Mouse (Mus musculus) midbrain, embryonic 13.5 days (tissue): ENCODE results near the gene Id1. TPM values are rescaled to one million over a fixed set of nuclear protein-coding genes. Genes with fewer than 3 reads are reported as not detected.
A peak's percentile ranks its signal among the peaks of the same experiment; 100 is the strongest.

Experiments used
- ATAC-seq: fragments of 200-750 bp; cut with Nextera tagmentation; 2 replicates; pipeline ENCODE4 v1.8.0; 2017; ENCODE audit warnings: mild to moderate bottlenecking, moderate TSS enrichment, moderate library complexity
- H3K27ac ChIP-seq: fragments of 300-500 bp; sonication (generic); 2 replicates; pipeline ENCODE4 v1.5.1; 2015; ENCODE audit warnings: inconsistent platforms, mild to moderate bottlenecking, moderate library complexity
- H3K27me3 ChIP-seq: fragments of 300-500 bp; sonication (generic); 2 replicates; pipeline ENCODE4 v1.6.1; 2015; ENCODE audit warnings: mild to moderate bottlenecking, inconsistent platforms
- H3K36me3 ChIP-seq: fragments of 300-500 bp; sonication (generic); 2 replicates; pipeline ENCODE4 v1.6.1; 2015; ENCODE audit warnings: mild to moderate bottlenecking, inconsistent platforms
- H3K4me1 ChIP-seq: fragments of 300-500 bp; sonication (generic); replicated peaks from 2 replicates; pipeline ENCODE4 v1.6.1; 2015; ENCODE audit warnings: inconsistent platforms
- H3K4me2 ChIP-seq: fragments of 300-500 bp; sonication (generic); replicated peaks from 2 replicates; pipeline ENCODE4 v1.6.1; 2015; ENCODE audit warnings: moderate library complexity, mild to moderate bottlenecking, inconsistent platforms
- H3K4me3 ChIP-seq: fragments of 300-500 bp; sonication (generic); replicated peaks from 2 replicates; pipeline ENCODE4 v1.5.1; 2015; ENCODE audit warnings: mild to moderate bottlenecking, inconsistent platforms
- H3K9ac ChIP-seq: fragments of 300-500 bp; sonication (generic); replicated peaks from 2 replicates; pipeline ENCODE4 v1.6.1; 2015; ENCODE audit warnings: mild to moderate bottlenecking, inconsistent platforms
- H3K9me3 ChIP-seq: fragments of 300-500 bp; sonication (generic); 2 replicates; pipeline ENCODE4 v1.6.1; 2016; ENCODE audit warnings: mild to moderate bottlenecking, inconsistent platforms
- WGBS: fragments of 180-500 bp; shearing (Covaris S2); methylation state at CpG from one replicate; pipeline ENCODE4 v1.1.7; 2015; 5-methylcytosine and 5-hydroxymethylcytosine counted together
- polyA plus RNA-seq: library from polyadenylated mRNA; unstranded; fragments of >200 nt; fragmentation: Nextera tagmentation; extraction: Ambion mirVana; gene quantifications from 2 replicates; pipeline ENCODE4 v1.2.1, GENCODE M21; 2015

The Id1 gene
- polyA plus RNA-seq, 1 experiment from 2014 or later: 39.4 TPM

GRCm38 (mm10) chr2:152724332-152724723 is 11.7 kb upstream of the Id1 start:
- Histone ChIP-seq H3K27me3 (peaks cover 4% of the 10 kb centered on the region; the same call in 1 of the 2 replicates), H3K9ac (no peak overlapping the region; the same call in 1 of the 2 replicates), H3K4me2 (peak overlapping the region; percentile 54), H3K27ac (no peak overlapping the region), H3K36me3 (no peaks in the 10 kb centered on the region), H3K9me3 (no peaks in the 10 kb centered on the region), H3K4me1 (peaks cover 12% of the 10 kb centered on the region), H3K4me3 (peak overlapping the region; percentile 26)
- ATAC-seq: no peak
- WGBS: 70% methylated on average over 3 of the region's 3 CpGs

- no peak for ATAC-seq
- Histone ChIP-seq H3K9me3 (no peaks in the 10 kb centered on the region), H3K4me2 (no peak overlapping the region), H3K36me3 (no peaks in the 10 kb centered on the region), H3K4me1 (peaks cover 20% of the 10 kb centered on the region), H3K27ac (no peak overlapping the region), H3K4me3 (no peak overlapping the region), H3K9ac (no peak overlapping the region), H3K27me3 (peaks cover 4% of the 10 kb centered on the region; the same call in 1 of the 2 replicates)
- 69% methylated on average over 15 of the region's 15 CpGs for WGBS
Measured at GRCm38 (mm10) chr2:152725178-152725750, 10.8 kb upstream of the Id1 start.

- whole genome bisulfite sequencing: 86% methylated on average over 6 of the region's 6 CpGs
- ATAC-seq: no peak
- peaks cover 4% of the 10 kb centered on the region; the same call in 1 of the 2 replicates for H3K27me3 ChIP-seq
- H3K9ac ChIP-seq: no peak overlapping the region
- H3K4me2 ChIP-seq: no peak overlapping the region
- H3K27ac ChIP-seq: no peak overlapping the region
- no peak overlapping the region for H3K4me3 ChIP-seq
- H3K36me3 ChIP-seq: no peaks in the 10 kb centered on the region
- H3K9me3 ChIP-seq: no peaks in the 10 kb centered on the region
- peaks cover 20% of the 10 kb centered on the region for H3K4me1 ChIP-seq
Measured at GRCm38 (mm10) chr2:152726213-152726612, 9.8 kb upstream of the Id1 start.

- Histone ChIP-seq H3K4me1 (peaks cover 20% of the 10 kb centered on the region), H3K36me3 (no peaks in the 10 kb centered on the region), H3K27ac (no peak overlapping the region), H3K27me3 (peaks cover 4% of the 10 kb centered on the region; the same call in 1 of the 2 replicates), H3K4me3 (no peak overlapping the region), H3K9ac (no peak overlapping the region), H3K4me2 (no peak overlapping the region), H3K9me3 (no peaks in the 10 kb centered on the region)
- ATAC-seq: no peak
- 67% methylated on average over 6 of the region's 6 CpGs for WGBS
Measured at GRCm38 (mm10) chr2:152726751-152727335, 9.2 kb upstream of the Id1 start.

- Histone ChIP-seq H3K4me3 (no peak overlapping the region), H3K27ac (no peak overlapping the region), H3K36me3 (no peaks in the 10 kb centered on the region), H3K4me1 (peaks cover 20% of the 10 kb centered on the region), H3K9ac (no peak overlapping the region), H3K9me3 (no peaks in the 10 kb centered on the region), H3K27me3 (peaks cover 3% of the 10 kb centered on the region; the same call in 1 of the 2 replicates), H3K4me2 (no peak overlapping the region)
- 83% methylated on average over 14 of the region's 14 CpGs for WGBS
- no peak for ATAC-seq
Measured at GRCm38 (mm10) chr2:152727795-152728510, 8.1 kb upstream of the Id1 start.

GRCm38 (mm10) chr2:152728594-152728993 is 7.5 kb upstream of the Id1 start:
- H3K9me3 ChIP-seq: no peaks in the 10 kb centered on the region

GRCm38 (mm10) chr2:152729013-152729635 is 6.9 kb upstream of the Id1 start:
- peak; percentile 15; the same call in 1 of the 2 replicates for ATAC-seq
- H3K4me3 ChIP-seq: no peak overlapping the region
- WGBS: 74% methylated on average over 8 of the region's 8 CpGs
- no peak overlapping the region for H3K4me2 ChIP-seq
- H3K27me3 ChIP-seq: no peaks in the 10 kb centered on the region
- H3K9me3 ChIP-seq: no peaks in the 10 kb centered on the region
- H3K36me3 ChIP-seq: no peaks in the 10 kb centered on the region
- peaks cover 16% of the 10 kb centered on the region for H3K4me1 ChIP-seq
- no peak overlapping the region for H3K27ac ChIP-seq
- 0 out of 2 replicates have a peak overlapping the region, but pooled peaks have one; percentile 19 for H3K9ac ChIP-seq

More at GRCm38 (mm10) chr2:152728594-152728993, 7.5 kb upstream of the Id1 start:
- 88% methylated on average over 7 of the region's 7 CpGs for WGBS
- no peak for ATAC-seq
- Histone ChIP-seq H3K9ac (no peak overlapping the region), H3K36me3 (no peaks in the 10 kb centered on the region), H3K4me3 (no peak overlapping the region), H3K4me1 (peaks cover 19% of the 10 kb centered on the region), H3K27me3 (no peaks in the 10 kb centered on the region), H3K4me2 (no peak overlapping the region), H3K27ac (no peak overlapping the region)

- Histone ChIP-seq H3K9ac (peak overlapping the region; percentile 19; the same call in 1 of the 2 replicates), H3K27ac (no peak overlapping the region), H3K4me3 (no peak overlapping the region), H3K9me3 (no peaks in the 10 kb centered on the region), H3K4me2 (no peak overlapping the region), H3K27me3 (no peaks in the 10 kb centered on the region), H3K36me3 (no peaks in the 10 kb centered on the region), H3K4me1 (peaks cover 20% of the 10 kb centered on the region)
- 61% methylated on average over 7 of the region's 7 CpGs for WGBS
- ATAC-seq: peak; percentile 18; the same call in 1 of the 2 replicates
Measured at GRCm38 (mm10) chr2:152729636-152730020, 6.4 kb upstream of the Id1 start.

- Histone ChIP-seq H3K4me1 (peaks cover 53% of the 10 kb centered on the region), H3K36me3 (no peaks in the 10 kb centered on the region), H3K27me3 (peaks cover 5% of the 10 kb centered on the region), H3K4me3 (no peak overlapping the region), H3K9ac (no peak overlapping the region), H3K27ac (no peak overlapping the region), H3K9me3 (no peaks in the 10 kb centered on the region), H3K4me2 (no peak overlapping the region)
- ATAC-seq: no peak
- 91% methylated on average over 2 of the region's 2 CpGs for WGBS
Measured at GRCm38 (mm10) chr2:152733201-152733600, 2.9 kb upstream of the Id1 start.

- 0 out of 2 replicates have a peak overlapping the region, but pooled peaks have one; percentile 2 for H3K27ac ChIP-seq
- H3K9ac ChIP-seq: peak overlapping the region; percentile 52
- ATAC-seq: no peak
- H3K4me2 ChIP-seq: peak overlapping the region; percentile 91
- no peaks in the 10 kb centered on the region for H3K36me3 ChIP-seq
- H3K4me1 ChIP-seq: peaks cover 60% of the 10 kb centered on the region
- peak overlapping the region; percentile 60 for H3K4me3 ChIP-seq
- 12% methylated on average over 10 of the region's 10 CpGs for WGBS
- H3K9me3 ChIP-seq: no peaks in the 10 kb centered on the region
- peaks cover 6% of the 10 kb centered on the region for H3K27me3 ChIP-seq
Measured at GRCm38 (mm10) chr2:152734501-152734900, 1.6 kb upstream of the Id1 start.

- under 1% methylated on average over 28 of the region's 28 CpGs for WGBS
- H3K9me3 ChIP-seq: no peaks in the 10 kb centered on the region
- peaks cover 6% of the 10 kb centered on the region for H3K27me3 ChIP-seq
- H3K4me3 ChIP-seq: peak overlapping the region; percentile 60
- H3K4me2 ChIP-seq: peak overlapping the region; percentile 91
- H3K27ac ChIP-seq: peak overlapping the region; percentile 82; the same call in 1 of the 2 replicates
- H3K4me1 ChIP-seq: peaks cover 59% of the 10 kb centered on the region
- peak; percentile 90 for ATAC-seq
- H3K36me3 ChIP-seq: no peaks in the 10 kb centered on the region
- H3K9ac ChIP-seq: peak overlapping the region; percentile 52
Measured at GRCm38 (mm10) chr2:152734984-152735383, 1.1 kb upstream of the Id1 start.

GRCm38 (mm10) chr2:152736748-152737147 is 697 bp downstream of the Id1 start:
- no peak for ATAC-seq
- peaks cover 62% of the 10 kb centered on the region for H3K4me1 ChIP-seq
- WGBS: under 1% methylated on average over 22 of the region's 22 CpGs
- H3K36me3 ChIP-seq: no peaks in the 10 kb centered on the region
- peak overlapping the region; percentile 84 for H3K9ac ChIP-seq
- H3K4me3 ChIP-seq: peak overlapping the region; percentile 60
- H3K9me3 ChIP-seq: no peaks in the 10 kb centered on the region
- H3K4me2 ChIP-seq: peak overlapping the region; percentile 91
- peak overlapping the region; percentile 82 for H3K27ac ChIP-seq
- H3K27me3 ChIP-seq: peaks cover 11% of the 10 kb centered on the region
